Mouse (Mus musculus) kidney, adult 11 months (tissue): ENCODE results near the gene Pnpla3.

ENCODE experiments used
- DNase-seq: peaks from one replicate; pipeline ENCODE4 v3.0.0; 2022

Gene Pnpla3

DNA sequence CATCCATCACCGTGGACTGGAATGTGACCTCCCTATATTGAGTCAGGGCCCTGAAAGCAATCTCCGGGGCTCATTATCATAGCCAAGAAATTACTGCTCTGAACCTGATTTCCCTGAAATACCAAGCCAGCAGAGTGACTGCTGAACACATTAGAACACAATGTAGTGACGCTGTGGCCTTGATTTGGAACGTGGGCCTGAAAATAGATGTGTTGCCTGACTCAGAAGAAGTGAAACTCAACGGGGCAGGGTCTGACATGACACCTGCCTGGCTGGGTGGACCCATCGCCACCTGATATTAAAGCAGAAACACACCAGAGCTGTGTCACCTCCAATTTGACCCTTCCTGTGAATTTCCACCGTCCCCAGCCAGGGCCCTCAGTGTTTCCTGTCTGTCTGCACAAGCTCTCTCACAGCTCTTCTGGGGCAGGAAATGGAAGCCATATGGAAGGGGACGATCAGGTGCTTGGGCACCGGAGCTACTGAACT, 51.2 kb downstream of the Pnpla3 start:
- DNase-seq = no peak

- DNase-seq = no peak
Observed at GRCm38 (mm10) chr15:84221539-84221938, 53.9 kb downstream of the Pnpla3 start.

DNA sequence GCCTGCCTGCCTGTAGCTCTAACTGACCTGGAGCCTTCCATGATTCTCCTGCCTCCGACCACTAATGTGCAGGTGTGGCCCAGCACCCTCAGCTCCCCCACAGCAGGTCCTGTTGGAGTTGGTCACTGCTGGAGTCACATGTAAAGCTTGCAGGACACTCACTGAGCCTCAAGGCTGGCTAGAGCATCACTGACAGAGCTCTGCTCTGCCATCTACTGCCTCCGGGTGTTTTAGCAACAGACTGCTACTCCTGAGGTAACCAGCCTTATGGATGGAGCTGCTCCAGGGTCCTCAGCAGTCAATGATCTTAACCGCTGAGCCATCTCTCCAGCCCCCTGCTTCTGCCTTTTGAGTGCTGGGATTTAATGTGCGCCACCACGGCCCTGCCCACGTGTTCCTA, 55.8 kb downstream of the Pnpla3 start:
- no peak for DNase-seq

DNA sequence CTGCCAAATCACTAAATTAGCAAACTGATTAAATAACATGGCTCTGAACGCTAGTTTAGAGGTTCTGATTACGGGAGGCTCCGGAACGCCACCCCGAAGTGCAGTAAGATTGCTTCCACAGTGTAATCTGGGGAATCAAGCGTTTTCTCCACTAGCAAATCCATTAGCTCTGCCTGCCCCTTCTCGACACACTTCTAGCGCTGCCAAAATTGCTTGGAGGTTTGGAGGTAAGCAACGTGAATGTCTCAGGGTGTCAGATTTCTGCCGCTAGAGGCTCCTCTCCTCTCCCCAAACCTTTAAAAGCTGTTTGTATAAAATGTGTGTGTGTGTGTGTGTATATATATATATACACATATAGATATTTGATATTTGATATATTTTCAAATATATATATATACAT, 57.1 kb downstream of the Pnpla3 start:
- DNase-seq = no peak

DNA sequence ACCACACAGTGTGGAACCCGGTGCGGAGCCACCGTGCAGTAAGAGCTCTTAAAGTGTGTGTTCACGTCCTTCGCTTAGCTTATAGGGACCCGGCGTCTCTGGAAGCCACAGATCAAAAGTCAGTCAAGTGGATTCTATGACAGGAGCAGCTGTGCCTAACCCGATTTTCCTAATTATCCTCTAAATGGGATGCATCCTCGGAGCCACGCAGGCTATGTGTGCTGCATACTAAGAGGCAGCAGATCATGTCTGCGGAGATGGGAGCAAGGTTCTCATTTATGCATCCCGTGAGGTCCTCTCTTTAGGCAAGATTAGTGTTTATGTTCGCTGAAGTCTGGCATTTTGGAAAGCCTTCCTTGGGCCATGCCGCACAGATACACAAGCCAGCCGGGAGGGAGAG, 59.3 kb downstream of the Pnpla3 start:
- DNase-seq = no peak

GRCm38 (mm10) chr15:84230661-84231060, 63.0 kb downstream of the Pnpla3 start:
- DNase-seq = no peak

GRCm38 (mm10) chr15:84231113-84231712, 63.6 kb downstream of the Pnpla3 start:
- DNase-seq = no peak

DNA sequence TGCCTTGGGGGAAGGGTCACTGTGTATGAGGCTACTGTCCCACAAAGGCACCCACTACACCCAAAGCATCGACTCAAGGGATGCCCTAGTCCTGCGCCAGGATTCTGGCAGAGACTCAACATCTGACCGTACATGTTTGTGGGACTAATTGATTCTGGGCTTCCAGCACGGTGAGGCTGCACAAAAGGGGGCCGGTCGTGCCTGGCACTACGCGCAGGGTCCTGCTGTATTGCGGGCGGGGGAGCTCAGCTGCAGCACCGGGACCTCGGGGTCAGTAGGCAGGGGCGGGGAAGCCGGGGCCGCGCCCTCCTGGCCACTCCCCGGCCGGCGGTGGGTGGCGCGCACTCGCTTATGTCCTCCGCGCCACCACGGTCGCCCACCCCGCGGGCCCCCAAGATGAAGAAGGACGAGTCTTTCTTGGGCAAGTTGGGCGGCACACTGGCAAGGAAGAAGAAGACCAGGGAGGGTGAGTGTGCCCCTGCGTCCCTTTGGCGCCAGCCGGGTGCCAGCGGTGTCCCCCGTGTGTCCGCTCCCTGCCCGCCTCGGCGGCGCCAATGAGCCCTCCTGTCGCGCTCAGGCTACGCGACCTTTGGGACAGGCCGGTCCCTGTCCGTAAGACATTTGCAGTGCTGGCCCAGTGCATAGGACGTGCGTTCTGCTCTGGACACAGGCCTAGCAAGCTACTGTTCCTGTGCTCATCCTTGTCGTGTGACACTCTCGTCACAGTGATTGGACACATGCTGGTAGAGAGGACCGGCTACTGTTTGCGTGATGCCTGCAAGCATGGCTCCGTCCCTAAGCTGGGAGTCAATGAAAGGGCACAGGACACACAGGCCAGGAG, 64.3 kb downstream of the Pnpla3 start, which contains the start of gene Parvb:
TSS of gene Parvb (plus strand) at position 323 of the 841 bp plus-strand sequence.
- peak; percentile 65 for DNase-seq

- DNase-seq = no peak
Observed at GRCm38 (mm10) chr15:84232609-84233008, 65.0 kb downstream of the Pnpla3 start.

- no peak for DNase-seq
Observed at GRCm38 (mm10) chr15:84234794-84235581, 67.4 kb downstream of the Pnpla3 start.

GRCm38 (mm10) chr15:84235646-84236045, 68.0 kb downstream of the Pnpla3 start:
- DNase-seq = peak; percentile 77
